Mouse (Mus musculus): ENCODE measurements at regions not wholly inside any gene's neighbourhood (a gene's known extent, or its start where the extent isn't known, plus 50 kb on each side); places are given as distances from the start of the nearest gene placed in this dataset.

DNA sequence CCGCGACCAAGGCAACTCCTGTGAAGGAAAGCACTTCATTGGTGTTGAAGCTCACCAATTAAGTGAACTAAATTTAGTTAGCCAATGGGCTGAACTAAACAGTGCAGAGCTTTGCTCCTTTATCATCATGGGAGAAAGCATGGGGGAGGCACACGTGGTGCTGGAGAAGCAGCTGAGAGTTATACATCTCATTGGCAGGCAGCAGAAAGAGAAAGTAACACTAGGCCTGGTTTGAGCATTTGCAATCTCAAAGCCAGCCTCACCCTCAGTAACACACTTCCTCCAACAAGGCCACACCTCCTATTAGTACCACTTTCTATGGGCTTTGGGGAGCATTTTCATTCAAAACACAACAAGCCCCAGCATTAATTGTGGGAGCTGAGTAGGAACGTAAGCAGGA, 109.4 kb downstream of the Ifng start:
- dilution Hi-C loops (cut with MboI; ENCODE audit: extremely low pct_ligation_motif_present, extremely low pct_unique_long_range_greater_than_20kb, low sequenced_read_pairs): no loop called here

DNA sequence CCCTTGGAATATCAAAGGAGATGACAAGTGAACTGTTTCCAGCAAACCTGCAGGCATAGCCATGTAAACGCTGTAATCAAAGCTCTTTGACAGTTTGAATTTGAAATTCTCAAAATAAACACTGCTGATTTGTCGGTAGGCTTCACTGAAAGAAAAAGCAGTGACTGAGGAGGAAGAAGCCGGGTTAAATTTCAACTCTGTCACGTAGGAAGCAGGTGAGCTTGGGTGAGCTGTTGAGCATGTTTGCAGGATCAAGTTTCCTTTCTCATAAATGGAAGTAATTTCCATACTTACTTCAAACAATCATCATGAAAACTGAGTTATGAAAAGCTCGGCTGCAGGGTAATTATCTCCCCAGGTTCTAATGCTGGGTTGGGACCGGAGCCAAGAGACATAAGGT, 118.0 kb downstream of the Ifng start:
- no peak for DNase-seq (ENCODE audit: extremely low read depth)
- dilution Hi-C loops (cut with MboI; ENCODE audit: extremely low pct_ligation_motif_present, extremely low pct_unique_long_range_greater_than_20kb, low sequenced_read_pairs): no loop called here

More for the DNA sequence above, 109.4 kb downstream of the Ifng start:
- Histone ChIP-seq H3K27me3 (replicated peaks) (no peaks in the 10 kb centered on the region), H3K9me3 (replicated peaks; ENCODE audit: low read length) (no peaks in the 10 kb centered on the region), H3K9ac (ENCODE audit: insufficient read depth, low read depth) (no peak overlapping the region), H3K79me2 (replicated peaks; ENCODE audit: control insufficient read depth, extremely low read depth, insufficient read depth, poor library complexity, severe bottlenecking) (no peaks in the 10 kb centered on the region), H3K36me3 (replicated peaks in 1 of 2; ENCODE audit: control insufficient read depth in 1 of 2, insufficient read depth in 1 of 2, low read length in 1 of 2) (no peaks in the 10 kb centered on the region), H3K4me3 (replicated peaks in 1 of 3; ENCODE audit: low read depth in 2 of 3, low read length in 2 of 3, poor library complexity in 1 of 3) (no peak overlapping the region), H3K27ac (ENCODE audit: insufficient read depth, low read depth) (no peak overlapping the region), H3K4me2 (ENCODE audit: insufficient read depth, low read depth, poor library complexity, severe bottlenecking) (no peak overlapping the region), H3K4me1 (ENCODE audit: control insufficient read depth in 1 of 2, insufficient read depth in 2 of 2) (peaks cover 3 to 7% of the 10 kb centered on the region in 2 experiments; a peak in 2 of 4 replicates)
- TF ChIP-seq MAX (IDR thresholded peaks at IDR 0.05; ENCODE audit: low read length): no peak
- in situ Hi-C loops (cut with MboI; ENCODE audit: low pct_ligation_motif_present, low pct_unique_long_range_greater_than_20kb, low sequenced_read_pairs): no loop called here
- DNase-seq (ENCODE audit: extremely low read depth): no peak

GRCm38 (mm10) chr10:118564041-118564440, 123.2 kb downstream of the Ifng start:
- TF ChIP-seq ZC3H11A (IDR thresholded peaks at IDR 0.05; ENCODE audit: low read depth, low read length) (no peak), NELFE (IDR thresholded peaks at IDR 0.05; ENCODE audit: low read depth, low read length) (no peak), NRF1 (IDR thresholded peaks at IDR 0.05; ENCODE audit: low read depth, low read length) (no peak), ZNF384 (IDR thresholded peaks at IDR 0.05; ENCODE audit: low read depth, low read length) (no peak)
- in situ Hi-C loops (cut with MboI; ENCODE audit: low pct_ligation_motif_present, low pct_unique_long_range_greater_than_20kb, low sequenced_read_pairs): no loop called here
- Histone ChIP-seq H3K27ac (ENCODE audit: insufficient read depth, low read depth) (no peak overlapping the region), H3K4me2 (ENCODE audit: insufficient read depth, low read depth, poor library complexity, severe bottlenecking) (no peak overlapping the region), H3K27me3 (replicated peaks) (no peaks in the 10 kb centered on the region), H3K4me3 (replicated peaks in 1 of 3; ENCODE audit: low read depth in 2 of 3, low read length in 2 of 3, poor library complexity in 1 of 3) (no peak overlapping the region), H3K9me3 (replicated peaks; ENCODE audit: low read length) (no peaks in the 10 kb centered on the region), H3K4me1 (ENCODE audit: control insufficient read depth in 1 of 2, insufficient read depth in 2 of 2) (peaks cover 3 to 5% of the 10 kb centered on the region in 2 experiments; a peak in 3 of 4 replicates), H3K9ac (ENCODE audit: insufficient read depth, low read depth) (no peak overlapping the region), H3K36me3 (replicated peaks in 1 of 2; ENCODE audit: control insufficient read depth in 1 of 2, insufficient read depth in 1 of 2, low read length in 1 of 2) (no peaks in the 10 kb centered on the region), H3K79me2 (replicated peaks; ENCODE audit: control insufficient read depth, extremely low read depth, insufficient read depth, poor library complexity, severe bottlenecking) (no peaks in the 10 kb centered on the region)
- dilution Hi-C loops (cut with MboI; ENCODE audit: extremely low pct_ligation_motif_present, extremely low pct_unique_long_range_greater_than_20kb, low sequenced_read_pairs): no loop called here
- DNase-seq (ENCODE audit: extremely low read depth): no peak

More for the DNA sequence above, 118.0 kb downstream of the Ifng start:
- no peak overlapping the region for H3K4me2 ChIP-seq (ENCODE audit: insufficient read depth, low read depth, poor library complexity, severe bottlenecking)
- H3K4me1 ChIP-seq (ENCODE audit: control insufficient read depth in 1 of 2, insufficient read depth in 2 of 2): peaks cover 0 to 6% of the 10 kb centered on the region in 2 experiments; a peak in 2 of 4 replicates
- no peaks in the 10 kb centered on the region for H3K27me3 ChIP-seq (replicated peaks)
- no peaks in the 10 kb centered on the region for H3K79me2 ChIP-seq (replicated peaks; ENCODE audit: control insufficient read depth, extremely low read depth, insufficient read depth, poor library complexity, severe bottlenecking)
- in situ Hi-C loops (cut with MboI; ENCODE audit: low pct_ligation_motif_present, low pct_unique_long_range_greater_than_20kb, low sequenced_read_pairs): no loop called here
- H3K9me3 ChIP-seq (replicated peaks; ENCODE audit: low read length): no peaks in the 10 kb centered on the region
- H3K9ac ChIP-seq (ENCODE audit: insufficient read depth, low read depth): no peak overlapping the region
- H3K4me3 ChIP-seq (replicated peaks in 1 of 3; ENCODE audit: low read depth in 2 of 3, low read length in 2 of 3, poor library complexity in 1 of 3): no peak overlapping the region
- H3K27ac ChIP-seq (ENCODE audit: insufficient read depth, low read depth): no peak overlapping the region
- no peaks in the 10 kb centered on the region for H3K36me3 ChIP-seq (replicated peaks in 1 of 2; ENCODE audit: control insufficient read depth in 1 of 2, insufficient read depth in 1 of 2, low read length in 1 of 2)
- TF ChIP-seq POLR2AphosphoS2 (IDR thresholded peaks at IDR 0.05; ENCODE audit: low read depth, low read length) (no peak), SMC3 (IDR thresholded peaks at IDR 0.05; ENCODE audit: low read depth, low read length) (no peak), RCOR1 (conservative IDR thresholded peaks at IDR 0.05; ENCODE audit: low read depth, low read length) (no peak), TBP (conservative IDR thresholded peaks at IDR 0.05; ENCODE audit: low read depth, low read length) (no peak), ZMIZ1 (IDR thresholded peaks at IDR 0.05; ENCODE audit: low read depth, low read length) (no peak), ZNF384 (IDR thresholded peaks at IDR 0.05; ENCODE audit: low read depth, low read length) (no peak), HCFC1 (IDR thresholded peaks at IDR 0.05; ENCODE audit: low read depth, low read length) (no peak), PAX5 (IDR thresholded peaks at IDR 0.05; ENCODE audit: low read length) (no peak), ELF1 (IDR thresholded peaks at IDR 0.05; ENCODE audit: low read depth, low read length) (no peak), ZKSCAN1 (IDR thresholded peaks at IDR 0.05; ENCODE audit: borderline replicate concordance, low read depth, low read length) (no peak), RAD21 (IDR thresholded peaks at IDR 0.05; ENCODE audit: low read depth, low read length) (no peak), NRF1 (IDR thresholded peaks at IDR 0.05; ENCODE audit: low read depth, low read length) (no peak), GABPA (IDR thresholded peaks at IDR 0.05; ENCODE audit: insufficient replicate concordance, low read depth, low read length) (no peak), EP300 (IDR thresholded peaks at IDR 0.05; ENCODE audit: low read length) (no peak), USF1 (IDR thresholded peaks at IDR 0.05; ENCODE audit: low read depth, low read length) (no peak), BHLHE40 (IDR thresholded peaks at IDR 0.05; ENCODE audit: low read depth, low read length) (no peak), CHD1 (IDR thresholded peaks at IDR 0.05; ENCODE audit: low read depth, low read length) (no peak), TCF12 (IDR thresholded peaks at IDR 0.05; ENCODE audit: low read depth, low read length) (no peak)
